Mouse (Mus musculus) embryonic stem cell, embryonic (primary cell): ENCODE results near the gene Igf2r.

Source experiments
- CTCF ChIA-PET, 4 experiments: fragments of 300-600 bp in 2 of 4; fragments of 350-600 bp in 2 of 4; sonication (Branson Sonifier 250); formaldehyde crosslinking; loops; one replicate each; lab custom pipeline; 2022; ENCODE audit warnings: inconsistent platforms in 2 of 4; lab: Charles Lee
- POLR2A ChIA-PET, 4 experiments: fragments of 300-600 bp in 2 of 4; fragments of 350-600 bp in 2 of 4; sonication (Branson Sonifier 250); formaldehyde crosslinking; loops; one replicate each; lab custom pipeline; 2022; ENCODE audit warnings: antibody characterized with exemption in 4 of 4, inconsistent platforms in 1 of 4; lab: Charles Lee

Gene Igf2r

DNA sequence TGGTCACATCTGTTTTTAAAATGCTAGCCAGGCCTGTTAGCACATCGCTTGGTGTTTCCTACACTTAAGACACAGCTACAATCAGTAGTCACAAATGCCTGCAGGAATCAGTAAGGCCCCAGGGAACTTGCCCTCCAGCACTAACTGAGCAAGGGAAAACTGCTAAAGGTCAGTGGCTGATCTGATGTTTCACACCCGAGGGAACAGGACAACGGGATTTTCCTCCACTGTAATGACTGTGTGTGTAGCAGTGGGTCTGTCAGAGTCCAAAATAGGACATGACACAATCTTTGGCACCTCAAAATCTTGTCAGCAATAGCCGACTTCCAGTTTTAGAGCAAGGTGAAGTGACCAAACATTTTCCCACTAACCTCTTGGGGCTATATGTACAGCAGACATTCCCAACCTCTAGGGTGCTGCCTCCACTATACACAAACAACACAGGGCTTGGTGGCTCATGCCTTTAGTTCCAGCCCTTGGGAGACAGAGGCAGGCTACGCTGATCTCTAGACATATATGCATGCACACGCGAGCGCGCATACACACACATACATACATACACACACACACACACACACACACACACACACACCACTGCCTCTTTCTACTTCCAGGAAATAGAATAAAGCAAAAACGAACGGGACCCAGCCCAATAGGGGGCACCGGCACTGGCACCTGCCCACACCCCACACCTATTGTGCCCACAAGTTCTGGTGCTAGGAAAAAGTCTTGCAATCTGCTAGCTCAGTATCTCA is 10.6 kb downstream of the Igf2r start:
- ChIA-PET CTCF (interaction anchor here in 1 of 4 experiments (0.6 kb wide), 1 partner anchor 9 kb away, joined by 3 read pairs; no protein-coding TSS in a partner anchor), POLR2A (interaction anchor here in 2 of 4 experiments (1.1 to 3.4 kb wide), 6 partner anchors 8 to 17 kb away, joined by 3 to 17 read pairs (median 4); partner anchors contain the start of gene Igf2r (in 1 of the 2))

DNA sequence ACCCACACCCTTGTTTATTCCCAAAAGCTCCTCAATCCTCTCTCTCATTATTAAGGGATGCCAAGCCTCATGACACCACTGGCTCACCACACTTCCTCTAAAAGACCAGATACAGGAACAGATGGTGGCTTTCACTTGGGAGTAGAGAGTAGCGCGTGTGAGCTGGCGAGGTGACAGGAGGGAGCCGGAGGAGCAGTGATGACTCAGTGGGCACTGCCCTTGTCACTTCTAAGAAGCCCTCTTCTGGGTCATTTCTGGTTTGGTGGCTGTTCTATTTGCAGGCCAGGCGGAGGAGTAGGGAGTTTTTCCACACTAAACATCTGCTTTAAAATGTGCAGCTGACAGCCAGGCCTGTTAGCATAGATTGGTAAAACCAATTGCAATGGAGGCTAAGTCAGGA is 11.5 kb downstream of the Igf2r start:
- CTCF ChIA-PET: no interaction called here
- POLR2A ChIA-PET: interaction anchor here in 2 of 4 experiments (1.2 to 3.4 kb wide), 6 partner anchors 9 to 16 kb away, joined by 3 to 17 read pairs (median 4); partner anchors contain the start of gene Igf2r (in 1 of the 2)

DNA sequence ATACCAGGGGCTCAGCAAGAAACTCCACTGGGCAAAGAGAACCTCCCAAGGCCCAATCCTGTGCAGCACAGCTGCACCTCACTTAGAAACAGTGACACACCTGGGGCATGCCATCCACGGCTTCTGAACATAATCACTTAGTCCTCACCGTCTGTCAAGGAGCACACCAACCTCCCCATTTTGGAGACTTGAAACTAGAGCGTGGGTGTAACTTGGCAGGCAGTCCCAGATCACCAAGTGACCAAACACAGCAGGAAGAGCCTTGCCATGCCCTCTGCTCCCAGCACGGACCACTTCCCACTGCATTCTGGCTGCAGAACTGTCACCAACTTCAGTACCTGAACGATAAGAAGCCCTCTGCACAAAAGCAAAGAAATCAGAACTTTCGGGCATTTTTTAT is 12.3 kb downstream of the Igf2r start:
- ChIA-PET POLR2A (interaction anchor here in 2 of 4 experiments (1.6 to 3.4 kb wide), 3 partner anchors 10 to 12 kb away, joined by 4 to 17 read pairs (median 5); partner anchors contain the start of gene Igf2r (in 1 of the 2)), CTCF (no interaction called here)

DNA sequence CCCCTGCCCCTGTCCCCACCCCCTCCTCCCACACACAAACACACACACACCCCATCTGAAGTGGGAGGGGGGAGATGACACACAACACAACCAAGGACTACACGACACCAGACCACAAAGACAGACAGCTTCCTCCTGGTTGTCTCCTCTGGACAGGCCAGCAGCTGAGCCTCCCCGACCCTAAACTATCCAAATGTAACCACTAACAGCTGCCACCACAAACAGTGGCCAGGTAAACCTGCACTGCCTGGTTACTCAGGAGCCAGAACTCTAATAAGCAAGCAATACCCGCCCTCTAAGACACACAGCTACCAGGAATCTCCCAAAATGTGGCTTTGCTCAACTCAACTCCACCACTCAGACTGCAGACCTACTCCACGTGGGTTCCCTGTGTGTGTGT is 13.5 kb downstream of the Igf2r start:
- ChIA-PET POLR2A (interaction anchor here in 3 of 4 experiments (0.6 to 1.6 kb wide), 8 partner anchors 9 to 142 kb away, joined by 3 to 5 read pairs (median 3); no protein-coding TSS in a partner anchor), CTCF (no interaction called here)

DNA sequence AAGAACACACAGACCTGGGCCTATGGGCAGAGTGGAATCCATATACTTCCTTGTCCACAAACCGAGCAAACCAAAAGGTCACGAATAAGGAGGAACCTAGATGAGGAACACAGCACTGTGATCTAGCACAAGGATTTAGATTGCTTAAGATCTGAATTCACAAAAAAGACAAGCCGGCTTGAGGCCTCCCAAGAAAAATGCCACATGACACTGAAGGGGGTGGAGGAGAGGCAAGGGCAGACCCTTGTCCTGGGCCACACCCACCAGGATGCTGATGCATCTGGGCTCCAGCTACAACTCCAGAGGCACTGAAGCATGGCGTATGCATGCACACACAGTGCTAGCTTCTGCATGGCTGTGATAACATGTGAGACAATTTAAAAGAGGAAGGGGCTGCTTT is 14.3 kb downstream of the Igf2r start:
- CTCF ChIA-PET: no interaction called here
- POLR2A ChIA-PET: interaction anchor here in 2 of 4 experiments (0.7 to 1.4 kb wide), 5 partner anchors 12 to 141 kb away, joined by 3 read pairs; partner anchors contain the start of gene Igf2r (in 1 of the 2)

DNA sequence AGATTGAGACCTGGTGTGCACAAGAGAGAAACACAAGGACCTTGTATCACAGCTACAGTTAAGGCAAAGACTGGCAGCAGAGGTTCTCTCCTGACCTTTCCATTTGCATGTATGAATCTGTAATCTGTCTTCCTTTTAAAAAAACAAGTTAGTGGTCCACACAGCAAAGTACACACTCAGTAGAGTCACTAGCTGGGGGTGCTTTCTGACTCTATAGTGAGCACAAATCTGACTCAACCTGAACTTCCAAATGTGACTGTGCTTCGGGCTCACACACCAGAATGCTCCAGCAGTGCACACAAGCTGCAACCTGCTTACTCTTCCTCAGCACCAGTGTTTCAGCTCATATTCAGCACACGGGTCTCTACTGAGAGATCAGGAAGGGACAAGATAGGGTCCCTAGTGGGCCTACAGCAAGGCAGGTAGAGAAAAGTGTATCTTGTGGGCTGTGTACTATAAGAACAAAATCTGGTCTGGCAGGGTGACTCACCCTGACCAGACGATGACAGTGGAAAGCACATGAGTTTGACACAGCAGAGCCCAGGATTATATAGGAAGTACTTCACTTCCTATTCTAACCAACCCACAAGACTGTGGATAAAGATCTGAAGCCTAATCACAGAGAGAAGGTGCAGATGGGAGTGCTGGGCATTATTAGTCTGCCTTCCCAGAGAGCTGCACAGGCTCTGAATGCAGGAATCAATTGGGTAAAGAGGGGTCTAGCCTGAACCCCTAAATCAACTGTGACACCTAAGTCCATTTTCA is 15.0 kb downstream of the Igf2r start:
- POLR2A ChIA-PET: interaction anchor here in 1 of 4 experiments (0.7 to 1.5 kb wide), 4 partner anchors 11 to 140 kb away, joined by 3 to 5 read pairs (median 3); partner anchors contain the start of gene Igf2r
- CTCF ChIA-PET: no interaction called here

DNA sequence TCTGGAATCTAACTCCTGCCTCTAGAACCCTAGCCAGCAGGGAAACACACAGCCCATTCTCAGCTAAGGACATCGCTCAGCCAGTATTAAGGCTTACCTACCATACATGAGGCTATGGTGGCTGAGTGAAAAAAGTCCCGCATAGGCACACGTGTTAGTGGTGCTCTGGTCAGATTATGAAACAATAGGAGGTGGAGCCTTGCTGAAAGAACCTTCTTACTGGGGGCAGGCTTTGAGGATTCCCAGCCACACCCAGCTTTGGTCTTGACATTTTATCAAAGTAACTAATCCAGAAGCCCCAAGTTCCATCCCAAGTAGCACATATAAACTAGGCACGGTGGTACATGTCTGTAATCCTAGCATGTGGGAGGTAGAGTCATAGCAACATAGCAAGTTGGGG is 16.4 kb downstream of the Igf2r start:
- CTCF ChIA-PET: no interaction called here

DNA sequence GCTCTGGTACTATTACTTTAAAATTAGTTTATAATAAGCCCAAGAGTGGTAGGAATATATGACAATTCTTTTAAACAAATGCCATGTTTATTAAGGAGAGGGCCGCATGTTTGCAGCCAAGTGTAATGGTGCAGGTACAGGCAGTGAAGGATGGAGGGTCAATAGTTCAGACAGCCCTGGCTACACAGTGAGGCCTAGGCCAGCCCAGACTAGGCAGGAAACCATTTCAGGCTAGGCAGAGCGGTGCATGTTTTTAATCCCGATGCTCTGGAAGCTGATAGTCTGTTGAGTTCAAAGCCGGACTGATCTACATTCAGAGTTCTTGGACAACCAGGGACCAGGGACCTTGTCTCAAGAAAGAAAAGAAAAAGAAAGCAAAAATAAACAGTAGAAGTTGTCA is 17.8 kb downstream of the Igf2r start:
- POLR2A ChIA-PET: interaction anchor here in 1 of 4 experiments (1.2 to 1.4 kb wide), 2 partner anchors 16 to 18 kb away, joined by 3 to 4 read pairs; partner anchors contain the start of gene Igf2r
- CTCF ChIA-PET: no interaction called here

More for the DNA sequence above, 16.4 kb downstream of the Igf2r start:
- POLR2A ChIA-PET: interaction anchor here in 2 of 4 experiments (0.7 to 1.5 kb wide), 4 partner anchors 10 to 38 kb away, joined by 3 to 5 read pairs (median 4); no protein-coding TSS in a partner anchor

DNA sequence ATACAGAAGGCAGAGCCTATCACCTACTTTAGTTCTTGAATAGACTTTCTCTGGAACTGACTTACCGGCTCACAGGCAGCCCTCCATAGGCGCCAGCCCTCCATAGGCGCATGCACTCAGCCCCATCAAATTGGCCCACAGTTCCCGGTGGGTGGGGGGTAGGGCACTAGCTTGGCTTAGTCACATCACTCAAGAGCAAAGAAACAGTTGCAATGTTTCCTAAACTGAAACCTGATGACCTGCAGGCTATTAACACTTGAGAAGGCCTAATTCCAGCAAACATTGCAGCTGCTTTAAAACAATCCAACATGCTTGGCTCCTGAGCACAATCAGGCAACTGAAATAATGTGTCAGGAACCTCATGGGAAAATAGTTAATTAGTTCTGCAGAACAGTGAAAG is 18.2 kb downstream of the Igf2r start:
- CTCF ChIA-PET: no interaction called here
- POLR2A ChIA-PET: interaction anchor here in 2 of 4 experiments (0.5 to 1.6 kb wide), 8 partner anchors 8 to 43 kb away, joined by 3 to 7 read pairs (median 3); no protein-coding TSS in a partner anchor

DNA sequence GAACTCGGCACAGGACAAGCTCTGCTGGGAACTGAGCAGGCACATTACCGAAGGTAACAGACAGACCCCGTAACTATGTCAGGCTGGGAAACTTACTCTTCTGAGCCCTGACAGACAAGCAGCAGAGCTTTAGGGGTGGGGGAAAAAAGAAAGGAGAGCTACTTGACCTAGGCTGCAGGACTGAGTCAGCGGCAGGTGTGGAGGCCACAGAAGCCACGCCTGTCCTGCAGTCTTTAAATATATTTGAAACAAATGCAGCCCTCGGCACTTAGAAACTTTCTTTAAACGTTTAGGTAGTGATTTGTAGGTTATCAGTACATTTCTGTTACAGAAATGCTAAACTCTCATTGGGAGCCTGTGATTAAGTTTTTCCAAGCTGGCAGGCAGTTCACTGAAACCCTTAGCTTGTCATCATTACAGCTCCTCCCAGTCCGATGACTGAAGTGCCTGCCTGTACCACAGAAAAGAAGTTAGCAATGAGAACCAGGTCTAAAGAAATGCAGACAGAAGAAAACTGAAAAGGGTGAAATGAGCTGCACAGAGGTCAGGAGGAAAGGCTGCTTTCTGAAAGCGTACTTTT is 18.8 kb downstream of the Igf2r start:
- POLR2A ChIA-PET: interaction anchor here in 2 of 4 experiments (0.5 to 1.6 kb wide), 12 partner anchors 8 to 672 kb away, joined by 3 to 7 read pairs (median 3); no protein-coding TSS in a partner anchor
- CTCF ChIA-PET: interaction anchor here in 1 of 4 experiments (0.6 kb wide), 1 partner anchor 60 kb away, joined by 4 read pairs; no protein-coding TSS in a partner anchor

DNA sequence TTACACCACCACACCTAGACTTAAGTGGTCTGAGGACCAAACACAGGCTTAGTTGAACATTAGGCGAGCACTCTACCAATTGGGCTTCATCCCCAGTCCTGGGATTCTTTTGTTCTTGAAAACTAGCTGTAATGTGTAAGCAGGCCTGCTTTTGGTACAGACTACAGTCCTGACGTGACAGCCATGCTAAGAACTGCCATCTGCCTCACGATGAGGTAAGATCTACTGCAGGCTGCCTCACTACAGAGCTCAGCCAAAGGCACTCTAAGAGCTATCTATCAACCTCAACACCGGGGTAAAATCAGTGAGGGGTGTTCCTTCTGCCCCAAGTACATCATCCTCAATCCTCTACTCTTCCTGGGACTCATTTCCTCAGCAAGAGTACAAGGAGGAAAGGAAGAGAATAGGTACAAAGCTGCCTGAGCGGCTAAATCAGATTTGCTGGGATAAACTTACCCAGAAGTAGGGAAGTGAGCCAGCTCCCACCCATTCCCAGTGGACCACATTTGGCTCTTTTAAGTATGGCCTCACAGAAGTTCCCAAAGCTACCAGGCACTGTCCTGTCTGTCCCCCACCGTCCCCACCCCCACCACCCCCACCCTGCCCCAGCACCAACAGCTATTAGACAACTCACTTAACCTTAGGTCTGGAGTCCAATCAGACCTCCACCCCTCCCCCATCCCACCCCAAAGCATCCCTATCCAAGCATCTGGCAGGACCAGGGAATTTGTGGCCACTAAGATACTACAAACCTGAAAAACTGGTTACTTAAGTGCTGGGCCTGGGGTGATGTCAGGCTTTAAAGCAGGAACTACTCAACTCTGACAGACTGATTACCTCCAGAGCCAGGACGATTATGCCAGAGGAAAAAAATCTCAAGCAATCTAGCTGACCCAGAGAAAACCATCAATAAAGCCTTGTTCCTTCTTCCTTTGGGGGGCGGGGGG is 19.8 kb downstream of the Igf2r start:
- POLR2A ChIA-PET: interaction anchor here in 2 of 4 experiments (0.6 to 1.6 kb wide), 10 partner anchors 7 to 671 kb away, joined by 3 to 7 read pairs (median 4); no protein-coding TSS in a partner anchor

DNA sequence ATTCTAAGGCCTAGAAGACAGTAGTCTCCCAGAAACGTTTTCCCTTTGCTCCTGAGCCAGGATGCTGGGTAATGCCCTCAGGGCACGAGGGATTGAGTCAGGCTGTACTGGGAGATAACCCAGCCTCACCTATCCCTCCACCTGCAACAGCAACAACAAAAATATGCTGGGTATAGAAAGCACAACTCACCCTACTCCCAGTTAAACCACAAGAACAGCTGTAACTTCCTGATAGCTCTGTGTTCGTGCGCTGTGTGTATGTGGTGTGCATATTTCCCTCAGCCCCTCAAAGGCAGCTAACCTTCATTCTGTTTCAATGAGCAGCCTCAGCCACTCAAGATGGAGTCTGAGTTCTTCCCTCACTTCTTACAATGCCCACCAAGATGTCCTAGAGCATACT is 23.7 kb downstream of the Igf2r start:
- CTCF ChIA-PET: no interaction called here
- POLR2A ChIA-PET: no interaction called here

More for the DNA sequence above, 19.8 kb downstream of the Igf2r start:
- CTCF ChIA-PET: interaction anchor here in 1 of 4 experiments (0.6 kb wide), 1 partner anchor 24 kb away, joined by 6 read pairs; no protein-coding TSS in a partner anchor

DNA sequence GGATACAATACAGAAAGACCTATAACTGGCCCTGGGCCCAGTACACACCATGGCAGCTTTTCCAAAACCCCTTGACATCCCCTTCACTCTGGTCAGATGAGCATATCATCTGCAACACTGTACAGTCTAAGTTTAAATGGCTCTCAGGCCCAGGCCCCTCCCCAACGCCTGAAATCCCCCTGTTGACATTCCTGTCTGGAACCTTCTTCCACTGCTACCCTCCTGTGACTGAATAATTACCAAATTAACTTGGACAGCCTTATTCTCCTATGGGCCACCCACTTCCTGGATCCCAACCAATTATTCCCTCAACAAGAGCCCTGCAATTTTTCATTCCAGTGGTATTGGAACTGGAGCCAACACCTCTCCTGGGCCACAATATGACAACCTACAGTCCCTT is 25.4 kb downstream of the Igf2r start:
- CTCF ChIA-PET: no interaction called here

DNA sequence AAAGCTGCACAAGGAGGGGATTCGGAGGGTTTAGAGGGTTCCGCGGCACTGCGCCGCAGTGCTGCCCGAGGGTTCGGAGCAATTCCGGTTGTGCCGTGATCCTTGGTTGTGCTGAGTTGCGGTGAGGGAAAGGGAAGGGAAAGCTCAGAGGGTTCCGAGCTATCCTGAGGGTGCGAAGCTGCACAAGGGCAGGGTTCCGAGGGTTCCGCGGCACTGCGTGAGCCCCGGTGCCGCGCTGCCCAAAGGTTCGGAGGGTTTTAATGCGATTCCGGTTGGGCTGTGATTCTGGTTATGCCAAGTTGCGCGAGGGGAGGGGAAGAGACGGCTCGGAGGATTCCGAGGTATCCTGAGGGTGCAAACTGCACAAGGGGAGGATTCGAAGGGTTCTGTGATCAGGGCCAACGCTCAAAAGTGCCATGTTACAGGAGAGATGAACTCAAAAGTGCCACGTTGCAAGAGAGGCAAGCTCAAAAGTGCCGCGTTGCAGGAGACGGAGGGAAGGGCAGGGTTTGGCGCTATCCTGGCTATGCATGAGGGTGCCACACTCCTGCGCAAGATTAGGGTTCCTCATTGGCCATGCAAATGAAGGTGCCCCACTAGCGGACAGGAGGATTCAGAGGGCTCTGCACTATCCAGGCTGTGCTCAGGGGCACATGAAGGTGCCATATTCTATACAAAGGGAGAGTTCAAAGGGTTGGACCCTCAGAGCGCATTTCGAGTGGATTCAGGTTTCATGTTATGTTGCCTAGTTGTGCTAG is 27.1 kb downstream of the Igf2r start:
- POLR2A ChIA-PET: interaction anchor here in 2 of 4 experiments (0.9 to 1.5 kb wide), 12 partner anchors 8 to 257 kb away, joined by 3 to 7 read pairs (median 4); partner anchors contain the start of gene Acat2 (in 1 of the 2)
- CTCF ChIA-PET: no interaction called here

More for the DNA sequence above, 25.4 kb downstream of the Igf2r start:
- POLR2A ChIA-PET: interaction anchor here in 2 of 4 experiments (1.0 to 1.2 kb wide), 2 partner anchors 11 to 172 kb away, joined by 3 to 4 read pairs; partner anchors contain the start of gene Mrpl18 (in 1 of the 2)

DNA sequence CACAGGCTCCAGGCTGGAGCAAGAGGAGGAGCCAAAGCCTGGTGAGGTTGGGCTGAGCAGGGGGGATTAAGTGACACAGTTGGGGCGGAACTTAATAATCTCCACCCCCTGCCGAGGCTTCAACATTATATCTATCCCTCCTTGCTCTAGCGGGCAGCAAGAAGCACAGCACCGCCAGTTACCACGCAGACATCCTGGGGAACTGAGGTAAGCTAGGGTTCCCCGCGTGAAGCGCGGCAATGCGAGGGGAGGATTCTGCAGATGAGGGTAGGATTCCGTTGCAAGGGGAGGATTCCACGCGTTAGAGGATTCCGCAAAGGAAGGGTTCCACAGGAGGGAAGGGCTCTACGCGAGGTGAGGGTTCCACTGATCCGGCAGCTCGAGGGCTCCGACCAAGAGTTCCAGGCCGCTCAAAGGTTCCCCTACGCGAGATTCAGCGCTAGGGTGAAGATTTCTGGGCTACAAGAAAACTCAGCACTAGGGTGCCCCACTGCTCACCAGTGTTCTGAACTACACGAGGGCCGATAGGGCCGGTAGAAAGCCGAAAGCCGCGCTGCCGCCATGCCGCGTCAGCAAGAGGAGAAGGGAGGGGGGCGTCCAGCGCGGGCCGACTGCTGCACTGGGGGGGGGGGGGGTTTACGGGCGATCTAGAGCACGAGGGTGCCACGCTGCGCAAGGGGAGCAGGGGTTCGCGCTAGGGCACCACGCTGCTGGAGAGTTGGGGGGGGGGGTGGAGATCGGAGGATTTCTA is 28.1 kb downstream of the Igf2r start:
- POLR2A ChIA-PET: interaction anchor here in 3 of 4 experiments (0.5 to 1.5 kb wide), 7 partner anchors 9 to 423 kb away, joined by 3 to 4 read pairs (median 3); partner anchors contain the start of gene Igf2r (in 1 of the 3)

More for the DNA sequence above, 28.1 kb downstream of the Igf2r start:
- CTCF ChIA-PET: no interaction called here
